Mouse (Mus musculus) adrenal gland, postnatal 25 days (tissue): ENCODE results near the gene Prpf3. TPM values are rescaled to one million over a fixed set of nuclear protein-coding genes. Genes with fewer than 3 reads are reported as not detected.
A peak's percentile ranks its signal among the peaks of the same experiment; 100 is the strongest.
"Not testable (repeated sequence)": the region's sequence is repeated elsewhere in the genome, so short reads cannot be mapped to it uniquely, and the experiment has no call there.

ENCODE experiments used
- DNase-seq: peaks from one replicate; pipeline ENCODE4 v3.0.0; 2021; ENCODE audit warnings: mixed read lengths
- total RNA-seq: library from RNA; stranded (reverse); gene quantifications from 2 replicates; pipeline ENCODE4 v1.2.3, GENCODE M21; 2021

The Prpf3 gene
- total RNA-seq, 1 experiment from 2014 or later = 32.3 TPM

- no peak for DNase-seq
These were observed 35.4 kb downstream of the Prpf3 start for GRCm38 (mm10) chr3:95820046-95821010.

GRCm38 (mm10) chr3:95819351-95819985, 36.2 kb downstream of the Prpf3 start:
- DNase-seq = peak; percentile 100

GRCm38 (mm10) chr3:95818571-95819288, 37.0 kb downstream of the Prpf3 start, which contains the start of gene Rprd2:
TSS of gene Rprd2 (minus strand) at chr3:95818863.
- DNase-seq = peak; percentile 76

GRCm38 (mm10) chr3:95818026-95818511, 37.6 kb downstream of the Prpf3 start:
- peak; percentile 37 for DNase-seq

DNA sequence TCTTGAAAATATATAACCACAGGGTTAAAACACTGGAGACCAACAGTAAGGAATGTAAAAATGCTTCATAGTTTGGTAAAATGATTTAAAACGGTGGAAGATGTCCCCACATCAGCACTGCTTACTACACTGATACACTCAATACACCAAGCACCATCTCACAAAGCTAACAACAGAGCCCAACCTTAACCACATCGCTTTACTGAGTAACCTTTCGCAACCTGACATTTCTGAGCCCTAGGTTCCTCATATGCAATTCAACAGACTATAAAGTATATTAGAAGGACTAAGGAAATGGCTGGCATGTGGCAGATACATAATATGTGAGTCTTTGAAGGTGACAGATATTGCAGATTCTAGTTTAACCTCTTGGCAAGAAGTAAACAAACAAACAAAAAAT, 39.0 kb downstream of the Prpf3 start:
- no peak for DNase-seq

GRCm38 (mm10) chr3:95808384-95808783, 47.3 kb downstream of the Prpf3 start:
- DNase-seq = no peak

DNA sequence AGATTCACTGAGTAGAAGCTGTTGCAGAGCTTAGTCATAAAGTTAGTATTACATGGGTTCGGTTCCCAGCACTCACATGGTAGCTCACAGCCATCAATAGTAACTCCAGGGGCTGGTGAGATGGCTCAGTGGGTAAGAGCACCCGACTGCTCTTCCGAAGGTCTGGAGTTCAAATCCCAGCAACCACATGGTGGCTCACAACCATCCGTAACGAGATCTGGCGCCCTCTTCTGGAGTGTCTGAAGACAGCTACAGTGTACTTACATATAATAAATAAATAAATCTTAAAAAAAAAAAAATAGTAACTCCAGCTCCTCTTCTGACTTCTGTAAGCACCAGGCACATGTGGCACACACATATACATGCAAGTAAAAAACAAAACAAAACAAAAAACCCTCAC, 48.1 kb downstream of the Prpf3 start:
- not testable (repeated sequence) for DNase-seq

DNA sequence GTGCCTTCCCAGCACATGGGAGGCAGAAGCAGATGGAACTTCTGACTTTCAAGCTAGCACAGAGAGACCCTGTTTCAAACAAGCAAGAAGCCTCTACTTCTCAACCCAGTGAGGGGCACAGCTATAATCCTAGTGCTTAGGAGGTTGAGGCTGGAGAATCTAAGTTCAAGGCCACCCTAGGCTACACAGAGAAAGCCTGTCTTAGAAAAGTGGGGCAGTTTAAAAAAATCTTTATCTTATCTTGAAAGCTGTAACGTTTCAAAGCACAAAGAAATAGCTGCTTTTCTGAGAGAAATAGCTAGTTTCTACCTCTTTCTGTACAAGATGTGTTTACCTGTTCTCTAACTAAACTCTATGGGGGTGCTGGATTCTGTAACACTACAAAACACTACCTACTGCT, 49.0 kb downstream of the Prpf3 start:
- DNase-seq = no peak

- no peak for DNase-seq
These were observed 51.8 kb downstream of the Prpf3 start for GRCm38 (mm10) chr3:95803851-95804250.

DNA sequence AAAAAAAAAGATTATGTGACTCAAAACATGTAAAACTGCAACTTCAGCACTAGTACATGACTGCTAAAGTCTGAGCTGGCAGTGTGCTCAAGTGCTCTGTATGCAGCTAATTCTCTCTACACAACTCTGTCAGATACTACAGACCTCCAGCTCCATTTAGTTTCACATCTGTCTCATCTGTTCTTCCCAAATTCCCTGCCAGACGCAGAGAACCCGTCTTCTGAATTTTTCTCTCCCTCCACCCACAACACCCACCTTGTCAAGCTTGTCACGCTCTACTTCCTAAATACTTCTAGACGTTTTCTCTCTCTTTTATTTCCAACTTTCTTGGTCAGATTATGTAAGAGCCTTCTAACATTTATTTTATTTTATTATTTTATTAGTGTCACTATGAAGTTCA, 56.9 kb downstream of the Prpf3 start:
- no peak for DNase-seq

DNA sequence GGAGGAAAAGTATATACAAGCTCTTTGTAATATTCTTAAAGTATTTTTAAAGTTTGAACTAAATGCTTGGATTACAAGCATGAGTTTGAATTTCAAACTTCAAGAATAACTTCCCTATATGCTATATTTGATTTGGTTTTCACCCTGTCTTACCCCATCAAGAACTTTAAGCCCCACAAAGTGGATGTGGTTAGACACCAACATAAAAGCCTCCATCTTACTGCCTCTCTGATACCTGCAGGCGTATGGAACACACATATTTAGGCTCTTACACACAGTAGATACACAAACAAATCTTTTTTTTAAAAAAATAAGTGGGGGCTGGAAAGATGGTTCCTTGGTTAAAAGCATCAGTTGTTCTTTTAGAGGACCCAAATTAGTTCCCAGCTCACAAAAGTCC, 61.4 kb downstream of the Prpf3 start:
- no peak for DNase-seq

DNA sequence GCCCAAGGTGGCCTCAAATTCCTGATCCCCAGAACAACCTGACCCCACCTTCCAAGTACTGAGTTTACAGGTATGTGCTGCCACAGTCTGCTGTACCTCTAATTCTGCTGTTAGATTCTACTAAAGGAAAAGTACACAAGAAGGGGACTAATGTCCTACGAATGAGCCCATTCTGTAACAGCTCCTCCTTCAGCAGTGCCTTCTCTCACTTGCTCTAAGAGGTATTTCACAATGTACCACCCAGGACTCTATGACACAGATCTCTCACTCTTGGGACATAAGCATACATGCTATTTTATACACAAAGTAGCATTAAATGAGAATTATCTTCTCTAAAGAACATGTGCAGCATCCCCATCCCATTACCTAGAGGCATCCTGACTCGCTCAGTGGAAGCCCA, 62.0 kb downstream of the Prpf3 start:
- no peak for DNase-seq

DNA sequence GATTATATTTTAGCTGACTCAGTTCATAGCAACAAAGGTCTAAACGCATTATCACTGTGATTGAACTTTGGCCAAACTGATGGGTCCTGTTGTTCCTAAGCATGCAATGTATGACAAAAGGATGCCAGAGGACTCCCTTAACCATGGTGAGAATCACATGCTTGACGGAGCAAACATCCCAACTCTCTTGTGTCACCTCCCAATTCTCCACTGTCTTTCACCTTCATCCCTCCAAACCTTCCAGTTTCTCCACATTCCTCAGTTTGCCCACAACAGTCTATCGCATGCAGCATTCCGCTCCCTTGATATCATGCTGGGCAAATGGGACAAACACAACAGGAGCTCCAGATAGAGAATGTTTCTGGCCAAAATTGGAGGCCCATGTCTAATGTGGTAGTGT, 70.2 kb downstream of the Prpf3 start:
- no peak for DNase-seq

Other genes starting within 250 kb of the Prpf3 start
- gene Ensa, start 230.9 kb downstream of the Prpf3 start, total RNA-seq = 86.4 and 93.1 TPM in 2 replicates
- gene Mcl1, start 197.1 kb downstream of the Prpf3 start, total RNA-seq = 165 and 167 TPM in 2 replicates
- gene Adamtsl4, start 168.0 kb downstream of the Prpf3 start, total RNA-seq = 5.6 and 6.1 TPM in 2 replicates
- gene Ecm1, start 116.3 kb downstream of the Prpf3 start, total RNA-seq = 306 and 318 TPM in 2 replicates
- gene Tars2, start 95.7 kb downstream of the Prpf3 start, total RNA-seq = 54.5 and 58.8 TPM in 2 replicates
- gene Rprd2, start 37.0 kb downstream of the Prpf3 start, total RNA-seq = 53.4 and 54.9 TPM in 2 replicates
- 272 and 279 TPM in 2 replicates for gene Mrps21, start 15.6 kb upstream of the Prpf3 start, total RNA-seq
- 7.9 and 8.3 TPM in 2 replicates for gene Ciart, start 26.4 kb upstream of the Prpf3 start, total RNA-seq
- gene BC028528, start 36.1 kb upstream of the Prpf3 start, total RNA-seq = 9.3 and 10.3 TPM in 2 replicates
- 93.3 and 145 TPM in 2 replicates for gene Aph1a, start 38.1 kb upstream of the Prpf3 start, total RNA-seq
- gene Car14, start 48.8 kb upstream of the Prpf3 start, total RNA-seq = 2.7 and 5.7 TPM in 2 replicates
- gene Anp32e, start 73.4 kb upstream of the Prpf3 start, total RNA-seq = 77.8 and 94.0 TPM in 2 replicates
- gene Plekho1, start 140.1 kb upstream of the Prpf3 start, total RNA-seq = 18.6 and 25.1 TPM in 2 replicates
- 39.0 and 41.2 TPM in 2 replicates for gene Vps45, start 202.6 kb upstream of the Prpf3 start, total RNA-seq
- 25.8 and 40.5 TPM in 2 replicates for gene Otud7b, start 248.6 kb upstream of the Prpf3 start, total RNA-seq